Mouse (Mus musculus) left cerebral cortex, adult 11 months (tissue): Measurements from ENCODE around the gene Astn2.

Source experiments
- DNase-seq: peaks from one replicate; pipeline ENCODE4 v3.0.0; 2022; ENCODE audit warnings: low spot score

Astn2 gene

GRCm38 (mm10) chr4:66310315-66311020 is 93.9 kb downstream of the Astn2 start:
- DNase-seq: no peak

- DNase-seq: no peak
Observed at GRCm38 (mm10) chr4:66306377-66306776, 98.0 kb downstream of the Astn2 start.

- DNase-seq: no peak
Observed at GRCm38 (mm10) chr4:66302686-66303310, 101.6 kb downstream of the Astn2 start.

GRCm38 (mm10) chr4:66285034-66285433 is 119.4 kb downstream of the Astn2 start:
- no peak for DNase-seq

- no peak for DNase-seq
Observed at GRCm38 (mm10) chr4:66276096-66276495, 128.3 kb downstream of the Astn2 start.

GRCm38 (mm10) chr4:66271550-66272117 is 132.8 kb downstream of the Astn2 start:
- DNase-seq: no peak

- peak; percentile 13 for DNase-seq
Observed at GRCm38 (mm10) chr4:66264031-66264430, 140.4 kb downstream of the Astn2 start.

- no peak for DNase-seq
Observed at GRCm38 (mm10) chr4:66261276-66261675, 143.1 kb downstream of the Astn2 start.

GRCm38 (mm10) chr4:66258905-66259304 is 145.5 kb downstream of the Astn2 start:
- DNase-seq: no peak

- no peak for DNase-seq
Observed at GRCm38 (mm10) chr4:66254695-66255492, 149.5 kb downstream of the Astn2 start.

- no peak for DNase-seq
Observed at GRCm38 (mm10) chr4:66248521-66248920, 155.9 kb downstream of the Astn2 start.

- DNase-seq: no peak
Observed at GRCm38 (mm10) chr4:66242683-66243082, 161.7 kb downstream of the Astn2 start.

- DNase-seq: no peak
Observed at GRCm38 (mm10) chr4:66232799-66233198, 171.6 kb downstream of the Astn2 start.

- no peak for DNase-seq
Observed at GRCm38 (mm10) chr4:66232350-66232749, 172.1 kb downstream of the Astn2 start.

- no peak for DNase-seq
Observed at GRCm38 (mm10) chr4:66230735-66231134, 173.7 kb downstream of the Astn2 start.

GRCm38 (mm10) chr4:66222602-66223317 is 181.7 kb downstream of the Astn2 start:
- DNase-seq: peak; percentile 69

- DNase-seq: no peak
Observed at GRCm38 (mm10) chr4:66215170-66215618, 189.2 kb downstream of the Astn2 start.

GRCm38 (mm10) chr4:66189636-66190035 is 214.8 kb downstream of the Astn2 start:
- DNase-seq: no peak

- DNase-seq: no peak
Observed at GRCm38 (mm10) chr4:66175887-66176533, 228.4 kb downstream of the Astn2 start.

- DNase-seq: no peak
Observed at GRCm38 (mm10) chr4:66171583-66171982, 232.8 kb downstream of the Astn2 start.

- DNase-seq: no peak
Observed at GRCm38 (mm10) chr4:66170787-66171186, 233.6 kb downstream of the Astn2 start.
